Mouse (Mus musculus) kidney, adult 2 months (tissue): ENCODE results near the gene Pllp. TPM values are rescaled to one million over a fixed set of nuclear protein-coding genes. Genes with fewer than 3 reads are reported as not detected.

Experiments used
- DNase-seq: peaks from one replicate; pipeline ENCODE4 v3.0.0; 2021
- H3K27ac ChIP-seq: fragments of 200-500 bp; 2 replicates; pipeline ENCODE4 v1.5.1; 2012; ENCODE audit warnings: low read depth, low read length, control low read depth, inconsistent platforms; ENCODE audit not compliant: insufficient read depth
- H3K27me3 ChIP-seq: fragments of 200-500 bp; replicated peaks from 2 replicates; pipeline ENCODE4 v1.6.1; 2012; ENCODE audit warnings: mild to moderate bottlenecking, moderate library complexity, low read length, inconsistent platforms; ENCODE audit not compliant: control insufficient read depth, insufficient read depth
- H3K36me3 ChIP-seq: fragments of 200-500 bp; 2 replicates; pipeline ENCODE4 v1.6.1; 2012; ENCODE audit warnings: mild to moderate bottlenecking, moderate library complexity, low read length, inconsistent platforms; ENCODE audit not compliant: control insufficient read depth, insufficient read depth
- H3K4me1 ChIP-seq: fragments of 200-500 bp; 2 replicates; pipeline ENCODE4 v1.6.1; 2011; ENCODE audit warnings: low read length; ENCODE audit not compliant: control insufficient read depth, insufficient read depth
- H3K4me3 ChIP-seq: fragments of 200-500 bp; 2 replicates; pipeline ENCODE4 v1.5.1; 2011; ENCODE audit warnings: mild to moderate bottlenecking, low read depth, low read length, control low read depth; ENCODE audit not compliant: insufficient read depth
- CTCF ChIP-seq: fragments of 200-500 bp; conservative IDR thresholded peaks from 2 replicates; pipeline ENCODE4 v1.5.1; 2011; ENCODE audit warnings: low read depth, mild to moderate bottlenecking, control low read depth, low read length, moderate library complexity, mixed read lengths; ENCODE audit not compliant: insufficient read depth, insufficient read length
- POLR2A ChIP-seq: fragments of 200-500 bp; IDR thresholded peaks from one replicate; pipeline ENCODE4 v1.6.1; 2011; ENCODE audit warnings: low read depth, low read length, control low read depth
- WGBS: fragments of 180-500 bp; shearing (Covaris S2); methylation state at CpG from one replicate; pipeline ENCODE4 v1.1.7; 2018; 5-methylcytosine and 5-hydroxymethylcytosine counted together
- polyA plus RNA-seq: library from polyadenylated mRNA; depleted of rRNA; stranded (reverse); fragments of >200 nt; gene quantifications from 2 replicates; pipeline ENCODE4 v1.2.3, GENCODE M21; 2012; rRNA removed

The Pllp gene
- polyA plus RNA-seq, result 160 and 166 TPM in 2 replicates

- TF ChIP-seq CTCF, result no peak
- no peak for TF ChIP-seq POLR2A
- Histone ChIP-seq H3K27me3 (no peaks in the 10 kb centered on the region), H3K4me3 (peak within 1 kb of the TSS; percentile 52), H3K4me1 (peaks cover 8% of the 10 kb centered on the region; the same call in 1 of the 2 replicates), H3K27ac (peak within 1 kb of the TSS; percentile 19), H3K36me3 (no peaks in the 10 kb centered on the region)
- WGBS, result under 1% methylated on average over 41 of the region's 41 CpGs
- DNase-seq, result peak; percentile 79
These were observed at the start of gene Pllp for GRCm38 (mm10) chr8:94695994-94696384. TSS of gene Pllp (minus strand) at chr8:94696278.

DNA sequence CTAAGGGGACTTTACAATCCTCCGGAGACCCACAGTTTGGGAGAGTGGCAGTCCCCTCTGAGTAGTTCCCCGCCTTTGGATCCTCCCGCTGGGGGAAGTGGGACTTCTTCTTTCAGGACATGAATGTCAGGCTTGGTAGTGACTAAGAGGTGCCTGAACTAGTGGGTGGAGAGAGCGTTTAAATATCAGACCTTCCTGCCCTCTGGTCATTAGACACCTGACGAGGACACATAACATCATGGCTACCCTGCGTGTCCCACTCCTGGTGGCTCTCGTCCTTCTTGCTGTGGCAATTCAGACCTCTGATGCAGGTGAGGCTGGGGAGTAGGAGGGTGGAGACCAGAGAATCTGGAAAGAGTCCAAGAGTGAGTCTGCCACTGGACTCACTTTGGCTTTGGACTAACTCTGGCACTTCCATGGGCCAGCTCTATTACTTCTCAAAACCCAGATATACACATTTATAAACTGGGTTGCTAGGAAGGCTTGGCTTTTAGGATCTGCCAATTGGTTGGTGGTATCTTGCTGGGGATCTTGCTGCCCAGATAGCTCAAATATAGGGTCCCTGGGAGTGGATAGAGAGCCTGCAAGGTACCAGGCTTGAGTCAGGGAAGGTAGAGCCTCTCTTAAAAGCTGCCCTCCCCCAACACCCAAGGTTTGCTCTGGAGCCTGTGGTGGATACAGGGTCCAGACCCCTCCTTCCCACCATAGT lies 49.6 kb upstream of the Pllp start, which contains the start of gene Ccl22:
TSS of gene Ccl22 (plus strand) at position 115 of the 709 bp plus-strand sequence.
- 90% methylated on average over 7 of the region's 7 CpGs for WGBS
- Histone ChIP-seq H3K4me3 (no peak within 1 kb of the TSS), H3K27me3 (no peaks in the 10 kb centered on the region), H3K4me1 (no peaks in the 10 kb centered on the region), H3K27ac (no peak within 1 kb of the TSS), H3K36me3 (no peaks in the 10 kb centered on the region)
- TF ChIP-seq POLR2A (no peak), CTCF (no peak)
- no peak for DNase-seq

DNA sequence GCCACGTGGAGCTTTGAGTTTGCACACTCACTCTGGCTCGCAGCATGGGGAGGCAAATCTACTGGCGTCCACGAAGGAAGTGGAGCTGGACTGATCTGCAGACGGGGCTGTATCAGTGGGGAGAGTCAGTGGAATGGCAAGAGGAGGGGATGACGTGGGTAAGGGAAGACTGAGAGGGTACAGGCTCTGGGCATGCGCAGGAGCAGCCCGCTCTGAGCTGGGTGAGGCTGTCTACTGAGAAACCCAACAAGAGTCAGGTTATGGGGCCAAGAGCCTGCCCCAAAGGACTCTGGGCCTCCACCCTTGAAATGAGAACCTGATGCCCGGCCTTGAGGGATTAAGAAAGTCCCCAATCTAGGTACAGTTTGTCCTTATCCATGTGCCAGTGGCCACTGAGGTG lies 48.9 kb upstream of the Pllp start:
- Histone ChIP-seq H3K4me1 (no peaks in the 10 kb centered on the region), H3K27ac (no peak overlapping the region), H3K36me3 (no peaks in the 10 kb centered on the region), H3K4me3 (no peak overlapping the region), H3K27me3 (no peaks in the 10 kb centered on the region)
- 86% methylated on average over 9 of the region's 9 CpGs for WGBS
- DNase-seq, result no peak
- no peak for TF ChIP-seq POLR2A
- no peak for TF ChIP-seq CTCF

GRCm38 (mm10) chr8:94744484-94744883 lies 48.4 kb upstream of the Pllp start:
- no peaks in the 10 kb centered on the region for H3K27me3 ChIP-seq
- H3K4me3 ChIP-seq, result no peak overlapping the region
- WGBS, result 86% methylated on average over 5 of the region's 5 CpGs
- no peaks in the 10 kb centered on the region for H3K4me1 ChIP-seq
- no peaks in the 10 kb centered on the region for H3K36me3 ChIP-seq
- H3K27ac ChIP-seq, result no peak overlapping the region
- no peak for DNase-seq
- TF ChIP-seq POLR2A (no peak), CTCF (no peak)

- DNase-seq, result no peak
- 91% methylated on average over 4 of the region's 4 CpGs for WGBS
- no peak overlapping the region for H3K27ac ChIP-seq
- H3K36me3 ChIP-seq, result no peaks in the 10 kb centered on the region
- no peak overlapping the region for H3K4me3 ChIP-seq
- TF ChIP-seq CTCF (no peak), POLR2A (no peak)
- H3K4me1 ChIP-seq, result no peaks in the 10 kb centered on the region
- no peaks in the 10 kb centered on the region for H3K27me3 ChIP-seq
These were observed 45.6 kb upstream of the Pllp start for GRCm38 (mm10) chr8:94741726-94742125.

GRCm38 (mm10) chr8:94740591-94740990 lies 44.5 kb upstream of the Pllp start:
- H3K27ac ChIP-seq, result no peak overlapping the region
- H3K4me3 ChIP-seq, result no peak overlapping the region
- no peaks in the 10 kb centered on the region for H3K36me3 ChIP-seq
- no peak for DNase-seq
- H3K27me3 ChIP-seq, result no peaks in the 10 kb centered on the region
- no peak for TF ChIP-seq CTCF
- no peak for TF ChIP-seq POLR2A
- WGBS, result 89% methylated on average over 3 of the region's 3 CpGs
- H3K4me1 ChIP-seq, result no peaks in the 10 kb centered on the region

DNA sequence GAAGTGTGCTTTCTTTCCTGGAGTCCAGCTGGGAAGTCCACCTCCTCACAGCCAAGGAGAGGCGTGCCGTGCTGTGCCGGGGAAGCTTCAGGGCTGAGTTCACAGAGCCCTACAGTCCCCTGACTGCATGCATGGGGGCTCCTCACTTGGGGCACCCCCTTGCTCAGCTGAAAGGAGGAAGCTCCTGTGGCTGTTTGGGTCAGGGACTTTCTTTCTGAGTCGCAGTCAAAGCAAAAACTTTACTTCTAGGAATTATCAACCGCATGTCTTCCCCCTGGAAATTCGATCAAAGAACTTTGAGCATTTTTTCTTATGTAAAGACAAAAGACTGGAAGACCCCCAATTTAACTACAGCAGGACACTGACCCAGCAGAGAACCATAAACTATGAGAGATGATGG lies 43.8 kb upstream of the Pllp start:
- 78% methylated on average over 6 of the region's 6 CpGs for WGBS
- no peak overlapping the region for H3K4me3 ChIP-seq
- no peak for DNase-seq
- no peak overlapping the region for H3K27ac ChIP-seq
- H3K36me3 ChIP-seq, result no peaks in the 10 kb centered on the region
- H3K4me1 ChIP-seq, result no peaks in the 10 kb centered on the region
- no peak for TF ChIP-seq POLR2A
- TF ChIP-seq CTCF, result no peak
- H3K27me3 ChIP-seq, result no peaks in the 10 kb centered on the region

GRCm38 (mm10) chr8:94735426-94736094 lies 39.5 kb upstream of the Pllp start:
- no peak overlapping the region for H3K4me3 ChIP-seq
- H3K27me3 ChIP-seq, result no peaks in the 10 kb centered on the region
- DNase-seq, result peak; percentile 44
- H3K27ac ChIP-seq, result no peak overlapping the region
- no peak for TF ChIP-seq CTCF
- no peak for TF ChIP-seq POLR2A
- no peaks in the 10 kb centered on the region for H3K36me3 ChIP-seq
- no peaks in the 10 kb centered on the region for H3K4me1 ChIP-seq
- WGBS, result 60% methylated on average over 5 of the region's 5 CpGs
